Mouse (Mus musculus) neural tube, embryonic 15.5 days (tissue): ENCODE data around the gene Chd9. TPM values are rescaled to one million over a fixed set of nuclear protein-coding genes. Genes with fewer than 3 reads are reported as not detected.
A peak's percentile ranks its signal among the peaks of the same experiment; 100 is the strongest.

Experiments used
- ATAC-seq: fragments of 200-750 bp; cut with Nextera tagmentation; 2 replicates; pipeline ENCODE4 v1.8.0; 2017; ENCODE audit warnings: mild to moderate bottlenecking, moderate TSS enrichment, moderate library complexity; ENCODE audit not compliant: low FRiP score
- H3K27ac ChIP-seq: fragments of 300-500 bp; sonication (generic); replicated peaks from 2 replicates; pipeline ENCODE4 v1.5.1; 2015; ENCODE audit warnings: mild to moderate bottlenecking, inconsistent platforms
- H3K27me3 ChIP-seq: fragments of 300-500 bp; sonication (generic); replicated peaks from 2 replicates; pipeline ENCODE4 v1.6.1; 2015; ENCODE audit warnings: inconsistent platforms
- H3K36me3 ChIP-seq: fragments of 300-500 bp; sonication (generic); 2 replicates; pipeline ENCODE4 v1.6.1; 2015; ENCODE audit warnings: inconsistent platforms
- H3K4me1 ChIP-seq: fragments of 300-500 bp; sonication (generic); 2 replicates; pipeline ENCODE4 v1.6.1; 2015; ENCODE audit warnings: inconsistent platforms
- H3K4me2 ChIP-seq: fragments of 300-500 bp; sonication (generic); 2 replicates; pipeline ENCODE4 v1.6.1; 2015; ENCODE audit warnings: inconsistent platforms, mild to moderate bottlenecking, moderate library complexity
- H3K4me3 ChIP-seq: fragments of 300-500 bp; sonication (generic); replicated peaks from 2 replicates; pipeline ENCODE4 v1.5.1; 2015; ENCODE audit warnings: mild to moderate bottlenecking, inconsistent platforms
- H3K9ac ChIP-seq: fragments of 300-500 bp; sonication (generic); replicated peaks from 2 replicates; pipeline ENCODE4 v1.6.1; 2015; ENCODE audit warnings: mild to moderate bottlenecking, inconsistent platforms
- H3K9me3 ChIP-seq: fragments of 300-500 bp; sonication (generic); replicated peaks from 2 replicates; pipeline ENCODE4 v1.6.1; 2016; ENCODE audit warnings: inconsistent platforms
- WGBS: fragments of 180-500 bp; shearing (Covaris S2); methylation state at CpG from one replicate; pipeline ENCODE4 v1.1.7; 2015; ENCODE audit warnings: mixed read lengths; 5-methylcytosine and 5-hydroxymethylcytosine counted together
- polyA plus RNA-seq: library from polyadenylated mRNA; unstranded; fragments of >200 nt; fragmentation: Nextera tagmentation; extraction: Ambion mirVana; gene quantifications from 2 replicates; pipeline ENCODE4 v1.2.1, GENCODE M21; 2015

The Chd9 gene
- polyA plus RNA-seq, 1 experiment from 2014 or later = 80.6 TPM

DNA sequence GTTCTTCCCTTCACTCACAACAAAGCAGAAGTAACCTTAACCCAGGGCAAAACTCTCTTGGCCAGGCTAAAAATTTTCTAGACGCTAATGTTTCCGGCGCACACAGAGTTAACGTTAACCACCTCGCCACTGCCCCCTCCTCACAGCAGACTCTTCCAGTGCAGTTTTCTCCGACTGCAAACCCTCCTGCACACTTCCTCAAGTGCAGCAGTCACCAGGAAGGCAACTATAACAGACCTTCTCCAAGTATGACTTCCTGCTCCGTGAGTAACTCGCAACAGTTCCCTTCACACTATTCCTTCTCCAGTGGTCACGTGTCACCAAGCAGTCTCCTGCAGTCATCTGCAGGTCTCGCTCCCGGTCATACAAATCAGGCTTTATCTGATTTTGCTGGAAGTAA lies 104.8 kb downstream of the Chd9 start:
- WGBS = 68% methylated on average over 11 of the region's 11 CpGs
- Histone ChIP-seq H3K4me1 (no peaks in the 10 kb centered on the region), H3K9me3 (no peaks in the 10 kb centered on the region), H3K36me3 (peaks cover 18% of the 10 kb centered on the region), H3K4me2 (no peak overlapping the region), H3K27ac (no peak overlapping the region), H3K9ac (no peak overlapping the region), H3K4me3 (no peak overlapping the region), H3K27me3 (no peaks in the 10 kb centered on the region)
- no peak for ATAC-seq

DNA sequence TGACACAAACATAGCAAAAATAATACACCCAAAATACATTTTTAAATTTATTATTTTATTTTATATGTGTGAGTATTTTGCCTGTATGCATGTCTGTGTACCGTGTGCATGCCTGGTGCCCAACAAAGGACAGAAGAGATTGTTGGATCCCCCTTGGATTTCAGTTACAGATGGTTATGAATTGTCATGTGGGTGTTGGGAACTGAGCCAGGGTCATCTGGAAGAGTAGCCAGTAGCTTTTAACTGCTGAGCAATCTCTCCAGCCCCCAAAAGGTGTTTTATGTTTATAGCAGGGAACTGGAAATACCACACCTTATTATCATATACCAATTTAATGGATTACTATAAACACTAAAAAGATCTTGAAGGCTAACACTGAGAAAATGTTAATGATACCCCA lies 106.6 kb downstream of the Chd9 start:
- Histone ChIP-seq H3K4me2 (no peak overlapping the region), H3K4me1 (no peaks in the 10 kb centered on the region), H3K27me3 (no peaks in the 10 kb centered on the region), H3K4me3 (no peak overlapping the region), H3K27ac (no peak overlapping the region), H3K9ac (no peak overlapping the region), H3K36me3 (peaks cover 18% of the 10 kb centered on the region), H3K9me3 (no peaks in the 10 kb centered on the region)
- no peak for ATAC-seq
- 93% methylated on average over 1 of the region's 1 CpGs for WGBS

DNA sequence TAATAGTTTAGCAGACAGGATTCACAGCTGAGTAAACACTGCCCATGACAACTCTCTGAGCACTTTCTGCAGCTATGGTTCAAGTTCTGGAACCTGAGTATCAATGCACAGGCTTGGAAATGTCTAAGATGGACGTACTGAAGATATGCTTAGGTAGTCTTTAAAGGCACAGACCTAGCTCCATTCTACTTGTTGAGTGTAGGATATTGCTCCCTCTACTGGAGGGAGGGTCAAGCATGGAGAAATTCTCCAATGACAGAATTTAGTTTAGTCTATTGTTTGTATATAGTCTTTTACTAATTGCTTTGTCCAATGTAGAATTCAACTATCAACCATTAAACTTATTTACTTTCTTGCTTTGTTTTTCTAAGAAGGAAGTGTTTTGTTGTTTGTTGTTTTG lies 108.7 kb downstream of the Chd9 start:
- H3K9ac ChIP-seq = no peak overlapping the region
- H3K4me3 ChIP-seq = no peak overlapping the region
- H3K36me3 ChIP-seq = peaks cover 18% of the 10 kb centered on the region
- H3K9me3 ChIP-seq = no peaks in the 10 kb centered on the region
- peaks cover 3% of the 10 kb centered on the region; the same call in 1 of the 2 replicates for H3K4me1 ChIP-seq
- no peak overlapping the region for H3K4me2 ChIP-seq
- WGBS = 55% methylated on average over 1 of the region's 1 CpGs
- ATAC-seq = no peak
- no peak overlapping the region for H3K27ac ChIP-seq
- H3K27me3 ChIP-seq = no peaks in the 10 kb centered on the region

DNA sequence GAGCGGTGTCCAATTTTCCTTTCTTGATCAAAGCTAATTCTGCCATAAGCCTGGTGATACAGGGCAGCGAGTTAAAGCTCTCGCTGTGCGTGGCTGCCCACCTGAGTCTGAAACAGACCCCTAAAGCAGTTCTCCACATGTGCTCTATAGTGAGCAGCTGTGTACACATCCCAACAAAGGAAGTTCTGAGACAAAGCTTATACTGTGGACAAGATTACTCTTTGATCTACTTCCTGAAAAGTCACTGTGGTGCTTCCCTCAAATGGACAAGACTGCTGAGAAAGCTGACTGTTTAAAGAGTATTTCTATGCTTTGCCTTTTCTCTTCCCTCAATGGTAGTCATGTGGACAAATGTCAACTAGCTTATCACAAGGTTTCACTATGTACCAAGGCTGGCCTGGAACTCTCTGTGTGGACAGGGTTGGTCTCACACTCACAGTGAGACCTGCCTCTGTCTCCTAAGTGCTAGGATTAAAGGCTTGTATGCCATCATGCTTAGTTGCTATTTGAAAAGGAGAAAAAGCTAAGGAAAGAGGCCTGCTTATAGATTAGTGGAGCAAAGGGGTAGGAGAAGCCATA lies 110.3 kb downstream of the Chd9 start:
- 78% methylated on average over 4 of the region's 4 CpGs for WGBS
- Histone ChIP-seq H3K27ac (peak overlapping the region; percentile 41; the same call in 1 of the 2 replicates), H3K9ac (no peak overlapping the region), H3K4me2 (no peak overlapping the region), H3K36me3 (peaks cover 9% of the 10 kb centered on the region; the same call in 1 of the 2 replicates), H3K4me3 (no peak overlapping the region), H3K9me3 (no peaks in the 10 kb centered on the region), H3K27me3 (no peaks in the 10 kb centered on the region), H3K4me1 (peaks cover 3% of the 10 kb centered on the region; the same call in 1 of the 2 replicates)
- ATAC-seq = no peak

DNA sequence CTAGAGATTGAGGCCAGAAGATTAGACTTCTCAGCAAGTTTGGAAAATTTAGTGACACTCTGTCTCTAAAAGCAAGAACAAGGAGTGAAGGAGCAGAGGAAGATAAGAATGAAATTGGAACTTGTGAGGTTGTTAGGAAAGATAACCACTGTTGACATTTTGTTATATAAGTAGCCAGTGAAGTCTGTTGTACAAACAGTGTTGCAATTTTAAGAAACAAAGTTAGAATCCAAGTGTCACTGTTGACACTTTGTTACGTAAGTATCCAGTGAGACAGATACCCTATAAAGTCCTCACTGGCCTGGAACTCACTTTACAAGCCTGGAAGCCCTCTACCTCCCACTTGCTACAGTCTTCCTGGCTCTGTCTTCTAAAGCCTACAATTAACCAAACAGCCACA lies 111.7 kb downstream of the Chd9 start:
- H3K4me1 ChIP-seq = peaks cover 3% of the 10 kb centered on the region; the same call in 1 of the 2 replicates
- no peaks in the 10 kb centered on the region for H3K27me3 ChIP-seq
- no peak overlapping the region for H3K27ac ChIP-seq
- H3K9me3 ChIP-seq = no peaks in the 10 kb centered on the region
- H3K9ac ChIP-seq = no peak overlapping the region
- no peak overlapping the region for H3K4me2 ChIP-seq
- 85% methylated on average over 1 of the region's 1 CpGs for WGBS
- ATAC-seq = no peak
- H3K36me3 ChIP-seq = peaks cover 6% of the 10 kb centered on the region; the same call in 1 of the 2 replicates
- no peak overlapping the region for H3K4me3 ChIP-seq

DNA sequence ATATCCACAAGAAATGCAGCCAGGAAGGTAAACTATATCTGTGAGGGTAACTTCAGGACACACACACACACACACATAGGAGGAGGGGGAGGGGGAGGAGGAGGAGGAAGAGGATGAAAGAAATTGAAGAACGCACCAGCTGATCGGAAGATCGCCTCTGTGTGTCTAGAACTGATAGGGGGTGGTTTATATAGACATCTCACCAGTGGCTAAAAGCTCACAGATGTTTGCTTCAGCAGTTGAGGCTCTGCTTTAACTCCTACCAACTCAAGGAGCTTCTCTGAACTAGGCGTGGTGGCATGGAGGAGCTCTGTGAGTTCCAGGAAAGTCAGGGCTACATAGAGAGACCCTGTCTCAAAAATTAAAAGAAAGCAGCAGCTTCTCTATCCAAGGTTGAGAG lies 115.6 kb downstream of the Chd9 start:
- Histone ChIP-seq H3K27me3 (no peaks in the 10 kb centered on the region), H3K9me3 (no peaks in the 10 kb centered on the region), H3K36me3 (no peaks in the 10 kb centered on the region), H3K4me1 (peaks cover 3% of the 10 kb centered on the region; the same call in 1 of the 2 replicates), H3K27ac (no peak overlapping the region), H3K4me2 (no peak overlapping the region), H3K9ac (no peak overlapping the region), H3K4me3 (no peak overlapping the region)
- ATAC-seq = no peak
- WGBS = 82% methylated on average over 4 of the region's 4 CpGs

DNA sequence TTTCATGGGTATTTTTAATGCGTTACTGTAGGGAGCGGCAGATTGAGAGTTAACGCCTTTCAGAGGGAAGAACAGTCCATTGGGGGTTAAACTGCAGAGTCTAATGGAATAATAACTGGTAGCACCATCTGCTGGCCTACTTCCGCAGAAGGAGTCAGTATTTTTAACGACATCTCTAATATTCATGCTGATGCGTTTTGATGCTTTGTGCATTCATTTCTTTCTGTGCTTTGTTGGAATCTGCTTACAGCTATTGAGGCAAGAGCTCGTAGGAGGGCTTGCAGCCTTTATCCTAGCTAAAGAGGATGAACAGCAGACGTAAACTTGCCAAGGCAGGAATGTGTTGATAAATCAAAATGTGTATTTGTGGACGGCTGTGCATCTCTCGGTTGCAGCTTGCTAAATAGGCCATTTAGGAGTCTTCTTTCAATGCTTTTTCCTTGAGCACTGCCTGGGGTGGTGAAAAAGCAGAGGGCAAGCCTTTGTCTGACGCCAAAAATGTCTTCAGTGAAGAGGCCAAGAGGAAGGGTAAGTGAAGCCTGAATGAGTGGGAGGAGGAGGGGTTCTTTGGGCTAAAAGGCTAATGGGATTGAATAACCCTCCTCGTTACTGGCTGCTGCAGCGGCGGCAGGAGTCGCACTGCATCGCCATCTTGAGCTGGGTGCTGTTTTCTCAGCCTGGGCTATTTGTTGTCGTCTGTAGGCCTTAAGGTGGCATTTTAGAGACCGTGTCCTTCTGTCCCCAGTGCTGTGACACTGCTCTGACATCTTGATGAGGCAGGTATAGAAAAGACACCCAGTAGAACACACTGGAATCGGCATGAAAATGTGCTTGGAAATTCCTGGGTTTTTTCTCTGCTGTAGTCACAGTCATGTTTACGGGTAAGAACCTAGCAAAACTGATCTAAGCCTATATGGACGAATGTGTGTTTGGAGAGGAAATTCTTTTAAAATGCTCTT lies 126.9 kb downstream of the Chd9 start:
- 1% methylated on average over 21 of the region's 21 CpGs for WGBS
- Histone ChIP-seq H3K4me2 (peak overlapping the region; percentile 58), H3K9ac (peak overlapping the region; percentile 74), H3K36me3 (no peaks in the 10 kb centered on the region), H3K4me3 (peak overlapping the region; percentile 51), H3K4me1 (peaks cover 28% of the 10 kb centered on the region), H3K27ac (peak overlapping the region; percentile 96), H3K9me3 (no peaks in the 10 kb centered on the region), H3K27me3 (no peaks in the 10 kb centered on the region)
- peak; percentile 94 for ATAC-seq

DNA sequence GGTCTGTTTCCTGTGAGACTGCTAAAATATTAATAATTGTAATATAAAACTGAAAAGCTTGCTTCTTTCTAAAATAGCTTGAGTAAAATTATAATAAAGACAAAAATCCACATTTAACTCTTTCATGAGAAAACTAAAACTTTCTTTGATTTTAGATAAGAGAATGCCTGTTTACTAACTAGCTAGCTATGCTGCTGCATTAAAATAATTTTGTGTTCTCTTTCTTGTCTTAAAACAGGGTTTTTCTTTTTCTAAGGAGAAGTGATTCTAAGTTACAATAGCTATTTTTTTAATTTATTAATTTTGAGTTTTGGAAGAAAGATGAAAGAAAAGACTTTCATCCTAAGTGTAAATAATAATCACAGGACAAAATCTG lies 127.6 kb downstream of the Chd9 start:
- peak overlapping the region; percentile 51 for H3K4me3 ChIP-seq
- H3K4me1 ChIP-seq = peaks cover 34% of the 10 kb centered on the region
- H3K27ac ChIP-seq = peak overlapping the region; percentile 96
- no peaks in the 10 kb centered on the region for H3K27me3 ChIP-seq
- no peaks in the 10 kb centered on the region for H3K36me3 ChIP-seq
- peak overlapping the region; percentile 74 for H3K9ac ChIP-seq
- peak overlapping the region; percentile 77 for H3K4me2 ChIP-seq
- ATAC-seq = no peak
- no peaks in the 10 kb centered on the region for H3K9me3 ChIP-seq

DNA sequence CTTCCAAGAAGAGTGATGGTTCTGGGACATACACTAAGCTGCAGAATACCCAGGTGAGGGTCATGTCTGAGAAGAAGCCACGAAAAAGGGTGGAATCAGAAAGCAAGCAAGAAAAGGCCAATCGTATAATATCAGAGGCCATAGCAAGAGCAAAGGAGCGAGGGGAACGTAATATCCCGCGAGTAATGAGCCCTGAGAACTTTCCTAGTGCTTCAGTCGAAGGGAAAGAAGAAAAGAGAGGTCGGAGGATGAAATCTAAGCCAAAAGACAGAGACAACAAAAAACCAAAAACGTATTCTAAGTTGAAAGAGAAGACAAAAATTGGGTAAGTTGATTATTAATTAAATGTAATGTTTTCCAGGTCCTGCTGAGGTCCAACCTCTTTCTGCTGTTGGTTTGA lies 128.2 kb downstream of the Chd9 start:
- 26% methylated on average over 9 of the region's 9 CpGs for whole genome bisulfite sequencing
- no peak for ATAC-seq
- Histone ChIP-seq H3K27me3 (no peaks in the 10 kb centered on the region), H3K4me1 (peaks cover 38% of the 10 kb centered on the region), H3K9me3 (no peaks in the 10 kb centered on the region), H3K4me3 (peak overlapping the region; percentile 45), H3K36me3 (no peaks in the 10 kb centered on the region), H3K4me2 (peak overlapping the region; percentile 77), H3K9ac (peak overlapping the region; percentile 53), H3K27ac (peak overlapping the region; percentile 56; the same call in 1 of the 2 replicates)

DNA sequence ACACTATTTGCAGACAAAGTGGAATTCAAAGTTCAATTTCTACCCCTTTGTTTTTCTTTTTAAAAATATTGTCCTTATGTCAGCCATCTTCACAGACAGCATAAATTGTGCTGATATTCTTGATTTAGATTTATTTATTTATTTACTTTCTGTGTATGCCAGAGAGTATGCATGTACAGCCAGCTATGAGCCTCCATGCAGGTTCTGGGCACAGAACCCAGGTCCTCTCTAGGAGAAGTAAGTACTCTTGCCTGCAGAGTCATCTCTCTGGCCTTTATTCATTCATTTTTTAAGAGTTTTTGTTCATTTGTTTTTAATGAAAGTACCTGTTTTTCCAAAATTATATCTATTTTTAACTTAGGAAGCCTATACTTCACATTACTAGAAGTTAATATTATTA lies 129.6 kb downstream of the Chd9 start:
- ATAC-seq = no peak
- H3K36me3 ChIP-seq = no peaks in the 10 kb centered on the region
- peak overlapping the region; percentile 45 for H3K4me3 ChIP-seq
- no peak overlapping the region for H3K27ac ChIP-seq
- no peaks in the 10 kb centered on the region for H3K9me3 ChIP-seq
- no peak overlapping the region for H3K9ac ChIP-seq
- H3K4me1 ChIP-seq = peaks cover 45% of the 10 kb centered on the region
- no peaks in the 10 kb centered on the region for H3K27me3 ChIP-seq
- peak overlapping the region; percentile 77 for H3K4me2 ChIP-seq

DNA sequence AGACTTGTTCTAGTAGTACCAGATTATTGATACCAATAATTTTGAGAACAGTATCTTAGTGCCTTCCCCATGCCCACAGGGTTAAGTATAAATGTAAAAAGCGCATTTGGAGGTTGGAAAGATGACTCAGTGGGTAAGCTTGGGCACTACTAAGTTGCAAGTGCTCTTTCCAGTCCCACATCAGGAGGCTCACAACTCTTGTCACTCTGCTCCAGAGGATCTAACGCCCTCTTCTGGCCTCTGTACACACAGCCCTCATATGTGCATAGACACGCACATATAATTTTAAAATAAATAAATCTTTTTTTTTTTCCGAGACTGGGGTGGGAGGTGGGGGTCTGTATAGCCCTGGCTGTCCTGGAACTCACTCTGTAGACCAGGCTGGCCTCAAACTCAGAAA lies 131.6 kb downstream of the Chd9 start:
- H3K36me3 ChIP-seq = no peaks in the 10 kb centered on the region
- H3K27ac ChIP-seq = no peak overlapping the region
- H3K4me2 ChIP-seq = no peak overlapping the region
- no peak overlapping the region for H3K4me3 ChIP-seq
- H3K9me3 ChIP-seq = no peaks in the 10 kb centered on the region
- 91% methylated on average over 4 of the region's 4 CpGs for WGBS
- H3K27me3 ChIP-seq = no peaks in the 10 kb centered on the region
- no peak overlapping the region for H3K9ac ChIP-seq
- peaks cover 43% of the 10 kb centered on the region for H3K4me1 ChIP-seq
- ATAC-seq = no peak

DNA sequence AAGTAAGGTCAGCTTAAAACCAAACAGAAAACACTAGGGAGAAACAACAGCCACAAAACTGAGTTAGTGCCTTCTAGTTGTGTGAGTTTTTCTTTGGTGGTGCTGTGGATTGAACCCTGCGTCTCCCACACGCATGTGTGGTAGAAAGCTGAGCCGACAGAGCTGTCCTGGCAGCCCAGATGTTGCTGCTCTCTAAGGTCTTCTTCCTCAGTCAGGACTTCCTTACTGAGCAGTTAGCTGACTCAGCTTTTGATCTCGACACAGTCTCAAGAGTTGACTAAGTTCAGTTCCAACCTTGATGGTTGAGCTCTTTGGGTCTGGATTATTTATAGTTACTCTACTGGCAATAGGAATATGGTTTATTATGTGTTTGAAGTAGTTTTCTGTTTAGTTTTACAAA lies 133.5 kb downstream of the Chd9 start:
- Histone ChIP-seq H3K9me3 (no peaks in the 10 kb centered on the region), H3K27ac (no peak overlapping the region), H3K27me3 (no peaks in the 10 kb centered on the region), H3K9ac (no peak overlapping the region), H3K36me3 (no peaks in the 10 kb centered on the region), H3K4me2 (peak overlapping the region; percentile 5; the same call in 1 of the 2 replicates), H3K4me3 (no peak overlapping the region), H3K4me1 (peaks cover 39% of the 10 kb centered on the region)
- 65% methylated on average over 4 of the region's 4 CpGs for WGBS
- ATAC-seq = no peak
